Mouse (Mus musculus) liver, embryonic 13.5 days (tissue): Measurements from ENCODE around the gene St6galnac5. TPM values are rescaled to one million over a fixed set of nuclear protein-coding genes. Genes with fewer than 3 reads are reported as not detected.
A peak's percentile ranks its signal among the peaks of the same experiment; 100 is the strongest.

Experiments
- ATAC-seq: fragments of 200-750 bp; cut with Nextera tagmentation; 2 replicates; pipeline ENCODE4 v1.8.0; 2017; ENCODE audit warnings: low read depth, mild to moderate bottlenecking, moderate number of reproducible peaks, moderate library complexity
- DNase-seq: peaks from one replicate; pipeline ENCODE4 v3.0.0; 2022
- H3K27ac ChIP-seq: fragments of 300-500 bp; sonication (generic); 2 replicates; pipeline ENCODE4 v1.5.1; 2015; ENCODE audit warnings: moderate library complexity, mild to moderate bottlenecking, inconsistent platforms
- H3K27me3 ChIP-seq: fragments of 300-500 bp; sonication (generic); 2 replicates; pipeline ENCODE4 v1.6.1; 2015; ENCODE audit warnings: mild to moderate bottlenecking, inconsistent platforms
- H3K36me3 ChIP-seq: fragments of 300-500 bp; sonication (generic); 2 replicates; pipeline ENCODE4 v1.6.1; 2015; ENCODE audit warnings: mild to moderate bottlenecking, inconsistent platforms
- H3K4me1 ChIP-seq: fragments of 300-500 bp; sonication (generic); replicated peaks from 2 replicates; pipeline ENCODE4 v1.6.1; 2015; ENCODE audit warnings: inconsistent platforms
- H3K4me2 ChIP-seq: fragments of 300-500 bp; sonication (generic); 2 replicates; pipeline ENCODE4 v1.6.1; 2015; ENCODE audit warnings: inconsistent platforms, mild to moderate bottlenecking, moderate library complexity
- H3K4me3 ChIP-seq: fragments of 300-500 bp; sonication (generic); replicated peaks from 2 replicates; pipeline ENCODE4 v1.5.1; 2015; ENCODE audit warnings: mild to moderate bottlenecking, inconsistent platforms
- H3K9ac ChIP-seq: fragments of 300-500 bp; sonication (generic); 2 replicates; pipeline ENCODE4 v1.6.1; 2015; ENCODE audit warnings: mild to moderate bottlenecking, inconsistent platforms
- H3K9me3 ChIP-seq: fragments of 300-500 bp; sonication (generic); replicated peaks from 2 replicates; pipeline ENCODE4 v1.6.1; 2016; ENCODE audit warnings: inconsistent platforms
- WGBS: fragments of 180-500 bp; shearing (Covaris S2); methylation state at CpG from one replicate; pipeline ENCODE4 v1.1.7; 2015; ENCODE audit not compliant: insufficient replicate concordance; 5-methylcytosine and 5-hydroxymethylcytosine counted together
- polyA plus RNA-seq: library from polyadenylated mRNA; unstranded; fragments of >200 nt; fragmentation: Nextera tagmentation; extraction: Ambion mirVana; gene quantifications from 2 replicates; pipeline ENCODE4 v1.2.1, GENCODE M21; 2015

The St6galnac5 gene
- polyA plus RNA-seq, 1 experiment from 2014 or later, result 0.02 TPM

DNA sequence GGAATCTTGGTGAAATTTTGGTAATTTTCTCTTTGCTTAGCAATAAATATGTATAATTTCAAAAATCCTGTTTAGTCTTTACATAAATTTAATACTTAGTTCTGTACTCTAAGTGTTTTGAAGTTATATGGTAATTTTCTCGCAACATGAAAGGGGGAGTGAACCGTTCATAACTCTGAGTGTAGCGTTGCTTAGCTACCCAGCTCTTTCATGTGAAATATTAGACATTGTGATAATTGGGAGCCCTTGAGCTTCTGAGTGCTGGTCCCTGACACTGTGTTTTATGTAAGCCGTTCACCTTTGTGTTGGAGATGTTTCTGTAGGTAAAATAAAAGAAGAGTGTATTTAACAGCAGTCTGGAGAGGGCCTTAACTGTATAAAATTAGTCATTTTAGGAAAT lies 202.2 kb downstream of the St6galnac5 start:
- WGBS, result 78% methylated on average over 4 of the region's 4 CpGs
- Histone ChIP-seq H3K9me3 (no peaks in the 10 kb centered on the region), H3K4me3 (no peak overlapping the region), H3K9ac (no peak overlapping the region), H3K4me2 (no peak overlapping the region), H3K27ac (no peak overlapping the region), H3K27me3 (no peaks in the 10 kb centered on the region), H3K36me3 (0 out of 2 replicates have a peak, but pooled peaks cover 3% of the 10 kb centered on the region), H3K4me1 (peaks cover 6% of the 10 kb centered on the region; the same call in 1 of the 2 replicates)
- ATAC-seq (no peak), DNase-seq (no peak)

DNA sequence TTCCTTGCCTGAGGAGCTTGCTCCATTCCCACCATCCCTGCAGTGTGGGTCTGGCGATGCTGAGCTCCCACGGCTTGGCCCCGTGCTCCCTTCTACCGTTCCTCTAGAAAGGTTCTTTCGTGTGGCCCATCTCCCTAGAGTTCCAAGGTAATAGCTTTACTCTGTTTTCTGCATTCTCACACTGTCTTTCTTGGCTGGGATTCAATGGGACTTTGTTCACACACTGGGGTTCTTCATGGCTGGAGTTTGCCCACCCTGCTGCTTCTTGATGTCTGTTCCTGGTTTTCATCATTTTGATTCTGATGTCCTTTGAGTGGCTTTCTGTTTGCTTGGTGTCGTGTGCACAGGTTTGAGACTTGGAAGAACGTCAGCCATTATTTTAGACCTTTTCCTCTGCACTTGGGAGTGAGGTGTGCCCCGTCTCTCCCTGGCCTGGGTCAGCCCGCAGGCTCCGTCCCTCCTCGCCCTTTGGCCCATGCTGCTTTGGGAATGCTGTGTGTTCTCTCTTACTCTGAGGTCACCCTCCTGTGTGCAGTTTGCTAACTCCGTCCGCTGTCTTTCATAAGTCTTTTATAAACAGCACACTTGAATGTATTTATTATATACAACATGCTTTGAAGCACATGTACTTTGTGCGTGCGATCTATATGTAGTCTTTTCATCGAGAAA lies 205.0 kb downstream of the St6galnac5 start:
- Histone ChIP-seq H3K27ac (no peak overlapping the region), H3K4me2 (no peak overlapping the region), H3K27me3 (no peaks in the 10 kb centered on the region), H3K9me3 (no peaks in the 10 kb centered on the region), H3K9ac (no peak overlapping the region), H3K4me1 (peaks cover 5% of the 10 kb centered on the region; the same call in 1 of the 2 replicates), H3K36me3 (0 out of 2 replicates have a peak, but pooled peaks cover 6% of the 10 kb centered on the region), H3K4me3 (no peak overlapping the region)
- ATAC-seq, result peak; percentile 39
- 83% methylated on average over 16 of the region's 16 CpGs for WGBS
- no peak for DNase-seq

DNA sequence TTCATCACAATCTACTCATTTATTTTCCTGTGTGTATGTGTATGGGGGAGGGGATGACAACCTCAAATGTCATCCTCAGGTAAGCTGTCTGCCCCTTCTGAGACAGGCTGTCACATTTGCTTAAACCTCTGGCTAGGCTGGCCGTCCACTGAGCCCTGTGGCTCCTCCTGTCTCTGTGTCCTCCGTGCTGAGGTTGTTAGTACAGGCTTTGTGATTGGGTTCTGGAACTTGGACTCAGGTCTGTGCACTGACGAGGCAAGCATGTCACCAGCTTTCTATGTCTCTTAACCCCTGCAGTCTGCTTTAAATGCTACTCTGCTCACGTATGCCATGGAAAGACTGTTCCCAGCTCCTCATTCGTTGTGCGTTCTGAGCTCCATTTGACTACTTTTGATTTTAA lies 205.7 kb downstream of the St6galnac5 start:
- Histone ChIP-seq H3K9ac (no peak overlapping the region), H3K27me3 (no peaks in the 10 kb centered on the region), H3K4me1 (peaks cover 5% of the 10 kb centered on the region; the same call in 1 of the 2 replicates), H3K36me3 (0 out of 2 replicates have a peak, but pooled peaks cover 6% of the 10 kb centered on the region), H3K4me3 (no peak overlapping the region), H3K27ac (no peak overlapping the region), H3K4me2 (no peak overlapping the region), H3K9me3 (no peaks in the 10 kb centered on the region)
- ATAC-seq (no peak), DNase-seq (no peak)
- WGBS, result 71% methylated on average over 6 of the region's 6 CpGs

- no peaks in the 10 kb centered on the region for H3K9me3 ChIP-seq
- no peak overlapping the region for H3K9ac ChIP-seq
- no peak for ATAC-seq
- no peak overlapping the region for H3K4me2 ChIP-seq
- no peak for DNase-seq
- peaks cover 2% of the 10 kb centered on the region for H3K4me1 ChIP-seq
- H3K27ac ChIP-seq, result no peak overlapping the region
- 87% methylated on average over 6 of the region's 6 CpGs for WGBS
- H3K36me3 ChIP-seq, result peaks cover 17% of the 10 kb centered on the region
- H3K4me3 ChIP-seq, result no peak overlapping the region
- no peaks in the 10 kb centered on the region for H3K27me3 ChIP-seq
Observed at GRCm38 (mm10) chr3:152770056-152770455, 212.0 kb downstream of the St6galnac5 start.

- DNase-seq, result no peak
- Histone ChIP-seq H3K4me2 (no peak overlapping the region), H3K36me3 (peaks cover 14% of the 10 kb centered on the region), H3K4me1 (peaks cover 27% of the 10 kb centered on the region), H3K4me3 (no peak overlapping the region), H3K9me3 (no peaks in the 10 kb centered on the region), H3K9ac (no peak overlapping the region), H3K27ac (no peak overlapping the region), H3K27me3 (no peaks in the 10 kb centered on the region)
- no peak for ATAC-seq
- 77% methylated on average over 11 of the region's 11 CpGs for WGBS
Observed at GRCm38 (mm10) chr3:152767485-152767884, 214.6 kb downstream of the St6galnac5 start.
